Mouse (Mus musculus) gastrocnemius, adult 2 months (tissue): ENCODE measurements around the gene Cntn4. TPM values are rescaled to one million over a fixed set of nuclear protein-coding genes. Genes with fewer than 3 reads are reported as not detected.

ENCODE experiments used
- DNase-seq: peaks from one replicate; pipeline ENCODE4 v3.0.0; 2022
- H3K27ac ChIP-seq: fragments of 200-600 bp; 2 replicates; pipeline ENCODE4 v1.8.1; 2022; ENCODE audit warnings: mild to moderate bottlenecking
- H3K4me3 ChIP-seq: fragments of 200-600 bp; 2 replicates; pipeline ENCODE4 v1.8.1; 2022; ENCODE audit warnings: mild to moderate bottlenecking, moderate library complexity
- CTCF ChIP-seq: fragments of 200-600 bp; IDR thresholded peaks from 2 replicates; pipeline ENCODE4 v1.8.1; 2022; ENCODE audit warnings: antibody characterized with exemption, mild to moderate bottlenecking, moderate library complexity
- intact Hi-C: fragments of 180-260 bp; cut with DNase I; formaldehyde crosslinking; loops from one replicate; pipeline ENCODE4 v1.15.1; 2025
- total RNA-seq, 2 experiments: library from RNA; stranded (reverse); gene quantifications; 2 replicates each; pipeline ENCODE4 v1.2.3; 2021

Gene Cntn4
- total RNA-seq, 2 experiments from 2014 or later: not detected

DNA sequence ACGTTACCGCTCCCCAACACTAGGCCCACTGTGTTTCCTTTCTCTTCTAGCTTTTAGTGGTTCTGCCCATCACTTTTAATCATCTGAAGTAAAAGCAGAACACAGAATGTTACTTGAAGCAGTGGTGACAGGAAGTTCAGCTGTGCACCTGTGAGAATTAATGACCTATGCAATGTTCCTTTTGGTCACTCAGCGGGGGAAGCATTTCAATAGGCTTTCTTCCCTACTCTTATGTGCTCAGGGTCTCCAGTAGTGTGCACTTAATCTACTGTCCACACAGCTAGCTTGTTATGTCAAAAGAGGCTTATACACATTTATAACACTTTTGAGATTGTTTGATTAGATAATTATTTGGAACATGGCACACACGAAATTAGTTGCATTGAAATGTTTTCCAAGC is 215.4 kb downstream of the Cntn4 start:
- Histone ChIP-seq H3K4me3 (no peak overlapping the region), H3K27ac (no peak overlapping the region)
- DNase-seq: no peak
- intact Hi-C loops: no loop called here
- no peak for TF ChIP-seq CTCF

DNA sequence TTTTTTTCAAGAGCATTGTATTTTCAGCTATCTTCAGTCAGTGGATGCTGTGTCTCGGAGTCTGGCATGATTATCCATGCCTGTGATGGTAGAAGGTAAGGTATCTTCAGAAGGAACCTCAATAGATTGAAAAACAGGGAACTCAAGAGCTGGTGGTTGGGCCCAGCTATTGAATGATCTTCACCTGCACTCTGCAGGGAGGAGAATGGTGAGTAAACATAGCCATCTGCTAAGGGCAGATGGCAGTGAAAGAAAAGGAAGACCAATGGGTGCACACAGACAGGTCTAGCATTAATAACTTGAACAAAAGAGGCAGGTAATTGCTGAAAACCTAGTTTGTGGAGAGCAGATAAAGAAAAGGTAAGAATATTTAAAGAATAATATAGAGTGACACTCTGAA is 261.0 kb downstream of the Cntn4 start:
- DNase-seq: no peak
- no peak for TF ChIP-seq CTCF
- no peak overlapping the region for H3K4me3 ChIP-seq

DNA sequence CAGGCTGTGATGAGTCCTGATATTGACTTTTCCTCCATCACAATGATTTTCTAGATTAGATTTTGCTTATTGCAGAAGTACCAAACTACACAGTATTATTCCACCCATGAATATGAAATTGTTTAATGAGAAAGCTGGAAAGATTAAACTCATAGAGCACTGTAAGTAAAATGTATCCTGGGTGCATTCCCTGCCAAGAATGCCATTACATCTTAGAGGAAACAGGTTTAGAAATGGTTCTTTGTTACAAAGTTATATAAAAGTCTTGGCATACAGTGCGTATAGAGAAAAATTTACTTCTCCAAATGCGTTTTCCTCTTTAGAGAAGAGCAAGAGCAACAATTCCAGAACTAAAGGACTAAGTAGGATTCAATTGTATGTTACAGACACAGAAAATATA is 261.8 kb downstream of the Cntn4 start:
- intact Hi-C loops: no loop called here
- DNase-seq: no peak
- Histone ChIP-seq H3K4me3 (no peak overlapping the region), H3K27ac (no peak overlapping the region)
- no peak for TF ChIP-seq CTCF

More for the DNA sequence above, 261.0 kb downstream of the Cntn4 start:
- no peak overlapping the region for H3K27ac ChIP-seq
- intact Hi-C loops: no loop called here

DNA sequence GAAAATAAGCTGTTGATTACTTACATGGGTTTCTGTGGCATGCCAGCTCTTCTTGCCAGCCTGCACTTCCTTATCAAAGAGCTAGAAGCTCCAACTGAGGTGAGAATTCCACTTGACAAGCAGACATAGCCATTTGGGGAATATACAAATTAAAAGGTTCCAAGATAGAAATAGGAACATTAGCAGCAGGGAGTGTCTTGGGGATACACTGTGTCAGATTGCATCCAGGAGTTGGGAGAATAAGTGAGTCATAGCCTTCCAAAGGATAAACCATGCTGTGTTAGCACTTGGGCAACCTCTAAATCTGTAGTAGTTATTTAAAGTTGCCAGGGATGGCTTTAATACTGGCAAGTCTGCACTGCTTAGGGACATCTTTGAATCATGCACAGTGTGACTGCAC is 263.1 kb downstream of the Cntn4 start:
- no peak for DNase-seq
- H3K27ac ChIP-seq: no peak overlapping the region
- TF ChIP-seq CTCF: no peak
- H3K4me3 ChIP-seq: no peak overlapping the region
- intact Hi-C loops: no loop called here

DNA sequence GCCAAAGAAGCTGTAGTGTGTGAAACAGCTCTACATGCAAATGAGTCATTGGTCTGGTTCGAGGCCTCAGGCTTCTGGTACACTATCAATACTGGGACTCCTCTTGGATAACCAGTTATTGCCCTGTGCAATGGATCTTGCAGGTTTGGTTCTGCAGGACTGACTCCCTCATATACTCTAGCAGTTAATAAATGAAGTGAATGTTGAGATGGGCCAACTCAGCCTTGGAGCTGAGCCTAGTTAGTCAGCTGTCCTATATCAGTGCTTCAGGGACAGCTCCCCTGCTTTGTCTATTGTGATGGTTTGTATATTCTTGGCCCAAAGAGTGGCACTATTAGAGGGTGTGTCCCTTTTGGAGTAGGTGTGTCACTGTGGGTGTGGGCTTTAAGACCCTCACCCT is 314.0 kb downstream of the Cntn4 start:
- Histone ChIP-seq H3K4me3 (no peak overlapping the region), H3K27ac (no peak overlapping the region)
- no peak for DNase-seq
- TF ChIP-seq CTCF: no peak
- intact Hi-C loops: no loop called here

DNA sequence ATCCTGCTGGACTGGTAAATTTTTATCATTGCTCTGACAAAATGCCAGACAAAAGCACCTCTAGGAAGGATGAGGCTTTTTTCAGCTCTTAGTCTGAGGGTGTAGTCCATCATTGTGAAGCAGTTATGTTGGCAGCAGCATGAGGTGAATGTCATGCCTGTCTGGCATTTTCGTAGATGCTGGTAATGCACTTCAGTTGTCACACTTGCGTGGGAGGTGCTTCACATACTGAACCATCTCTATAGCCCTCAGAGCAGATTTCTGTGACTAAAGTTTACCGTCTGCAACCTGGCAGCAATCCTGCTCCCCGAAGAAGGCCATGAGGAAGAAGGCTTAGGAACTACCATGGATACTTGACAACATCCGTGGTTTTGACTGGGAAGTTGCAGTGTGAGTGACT is 335.6 kb downstream of the Cntn4 start:
- no peak for TF ChIP-seq CTCF
- Histone ChIP-seq H3K27ac (no peak overlapping the region), H3K4me3 (no peak overlapping the region)
- no peak for DNase-seq
- intact Hi-C loops: no loop called here

DNA sequence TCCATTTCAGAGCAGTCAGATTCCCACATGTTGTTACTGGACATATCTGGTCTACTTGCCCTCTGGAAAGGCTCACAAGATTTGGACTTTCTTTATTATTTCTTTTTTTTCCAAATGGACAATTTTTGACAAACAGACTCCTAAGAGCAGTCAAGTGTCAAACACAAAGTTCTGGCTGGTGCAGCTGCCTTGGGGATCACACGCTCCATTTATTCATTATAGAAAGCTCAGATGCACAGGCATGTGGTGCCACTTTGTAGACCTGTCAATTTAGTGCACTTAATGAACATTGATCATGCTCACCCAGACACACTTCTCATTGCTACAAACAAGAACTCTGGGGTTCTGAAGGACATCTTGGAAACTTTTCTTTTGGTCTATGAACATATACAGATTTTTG is 337.7 kb downstream of the Cntn4 start:
- Histone ChIP-seq H3K4me3 (no peak overlapping the region), H3K27ac (no peak overlapping the region)
- no peak for DNase-seq
- TF ChIP-seq CTCF: no peak
- intact Hi-C loops: no loop called here

DNA sequence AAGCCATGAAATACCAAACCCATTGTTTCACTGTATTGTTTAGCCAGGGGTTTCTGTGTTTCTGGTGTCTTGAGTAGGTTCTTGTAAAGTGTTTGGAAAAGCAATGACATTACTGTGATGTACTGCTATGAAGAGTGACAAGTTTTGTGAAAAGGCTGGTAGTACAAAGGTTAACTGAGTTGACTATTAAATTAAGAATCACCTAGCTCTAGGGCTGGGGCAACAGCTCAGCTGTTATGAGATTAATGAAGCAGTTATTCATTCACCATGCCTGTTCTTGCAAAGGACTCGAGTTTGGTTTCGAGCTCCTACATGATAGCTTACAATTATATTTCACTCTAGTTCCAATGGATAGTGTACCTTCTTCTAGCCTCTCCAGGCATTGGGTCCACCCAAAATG is 371.4 kb downstream of the Cntn4 start:
- intact Hi-C loops: no loop called here
- H3K4me3 ChIP-seq: no peak overlapping the region
- no peak overlapping the region for H3K27ac ChIP-seq
- TF ChIP-seq CTCF: no peak
- no peak for DNase-seq

DNA sequence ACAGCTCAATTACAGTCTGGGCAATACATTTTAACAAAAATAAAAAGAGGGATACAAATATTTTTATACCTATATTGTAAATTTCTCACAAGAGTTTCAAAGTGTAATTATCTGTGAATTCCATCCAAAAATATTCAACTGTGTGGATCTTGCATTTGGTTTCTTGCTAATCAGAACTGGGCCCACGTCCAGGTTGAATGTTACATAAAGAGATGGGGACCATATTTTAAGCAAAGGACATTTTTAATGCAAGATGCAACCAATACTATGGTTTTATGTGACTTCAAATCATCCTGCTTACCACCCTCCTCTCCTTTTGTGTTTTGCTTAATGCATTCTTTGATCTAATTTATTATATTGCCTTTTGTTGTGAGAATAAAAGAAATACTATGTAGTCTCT is 378.7 kb downstream of the Cntn4 start:
- H3K27ac ChIP-seq: no peak overlapping the region
- no peak overlapping the region for H3K4me3 ChIP-seq
- TF ChIP-seq CTCF: no peak
- intact Hi-C loops: no loop called here
- DNase-seq: no peak

DNA sequence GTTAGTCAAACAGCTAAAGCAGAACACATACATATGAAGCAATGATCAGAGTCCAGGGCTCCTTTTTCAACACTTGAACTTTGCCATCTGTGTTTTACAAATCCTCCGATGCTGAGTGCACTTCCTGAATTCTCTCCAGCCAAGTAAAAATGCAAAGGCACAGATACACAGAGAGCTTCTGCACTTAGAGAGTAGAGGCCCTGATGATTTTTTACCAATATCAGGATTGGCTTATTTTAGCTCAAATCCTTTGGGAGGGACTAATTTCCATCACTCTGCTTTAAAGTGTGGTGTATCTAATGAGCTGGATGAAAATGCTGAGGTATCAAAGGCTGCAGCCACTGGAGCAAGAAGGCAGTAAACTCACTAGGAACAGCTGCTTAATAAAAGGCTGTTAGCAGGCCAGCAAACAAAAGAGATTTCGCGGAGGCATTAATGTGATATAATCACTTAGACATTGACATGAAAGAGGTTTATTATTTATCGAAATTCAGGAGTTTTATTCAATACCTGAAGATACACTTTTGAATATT is 400.7 kb downstream of the Cntn4 start:
- intact Hi-C loops: no loop called here
- TF ChIP-seq CTCF: no peak
- H3K27ac ChIP-seq: no peak overlapping the region
- no peak for DNase-seq
- H3K4me3 ChIP-seq: no peak overlapping the region

DNA sequence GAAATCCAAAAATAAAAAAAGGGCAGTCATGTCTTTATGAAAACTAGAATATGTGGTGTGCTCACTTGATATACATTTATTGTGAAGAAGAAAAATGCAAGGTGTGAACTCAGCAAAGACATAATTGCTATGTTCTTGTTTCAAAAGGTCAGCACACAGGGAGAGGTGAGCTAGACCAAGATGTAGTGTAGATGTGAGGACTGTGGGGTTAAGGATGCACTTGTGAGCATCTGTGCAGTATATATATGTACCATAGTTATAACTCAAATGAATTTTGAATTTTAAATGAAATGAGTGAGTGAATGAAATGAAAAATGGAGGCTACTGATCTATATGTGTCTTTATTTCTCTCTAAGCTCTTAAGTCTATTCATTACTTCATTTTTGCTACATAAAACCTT is 401.2 kb downstream of the Cntn4 start:
- no peak for DNase-seq
- intact Hi-C loops: no loop called here
- no peak for TF ChIP-seq CTCF
- H3K4me3 ChIP-seq: no peak overlapping the region
- H3K27ac ChIP-seq: no peak overlapping the region

DNA sequence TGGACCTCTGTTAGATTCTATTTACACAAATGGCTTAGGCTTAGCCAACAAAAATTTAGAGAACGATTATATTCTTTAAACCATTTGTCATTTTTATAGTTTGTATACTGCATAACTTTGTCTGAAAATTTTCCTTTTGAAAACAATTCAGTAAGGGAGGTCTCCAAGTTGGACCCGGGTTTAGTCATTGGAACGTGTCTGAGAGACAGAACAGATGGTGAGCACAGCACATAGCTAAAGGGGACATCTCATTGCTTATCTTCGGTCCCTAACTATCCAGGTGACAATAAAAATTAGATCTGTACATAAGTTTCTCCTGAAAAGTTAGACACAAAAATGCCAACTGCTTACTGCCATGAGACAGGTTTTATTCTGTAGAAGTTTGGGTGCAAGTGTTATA is 420.4 kb downstream of the Cntn4 start:
- Histone ChIP-seq H3K27ac (no peak overlapping the region), H3K4me3 (no peak overlapping the region)
- no peak for DNase-seq
- intact Hi-C loops: no loop called here
- TF ChIP-seq CTCF: no peak

DNA sequence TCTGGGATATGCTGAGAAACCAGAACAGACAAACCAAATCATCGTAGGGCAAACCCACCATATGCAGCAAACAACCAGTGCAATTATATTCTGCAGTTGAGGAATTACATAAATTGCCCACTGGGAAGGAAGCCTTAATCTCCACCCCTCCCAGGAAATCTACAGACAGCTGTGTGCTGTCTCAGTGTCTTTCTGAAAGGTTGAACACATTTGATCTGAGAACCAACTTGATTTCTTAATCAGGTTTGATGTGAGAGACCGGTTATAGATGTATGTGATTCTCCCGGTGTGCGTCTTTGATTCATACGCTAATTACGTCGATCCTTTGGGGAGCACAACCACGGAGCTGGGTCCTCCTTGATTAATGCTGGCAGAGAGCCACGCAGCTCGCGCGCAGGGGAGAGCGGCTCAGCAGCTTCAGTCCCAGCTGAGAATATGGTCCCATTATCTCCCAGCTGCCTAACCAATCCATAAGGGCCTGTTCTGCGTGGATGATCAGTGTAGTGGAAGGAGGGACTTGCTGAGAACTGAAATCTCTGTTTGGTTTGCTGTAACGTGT is 441.1 kb downstream of the Cntn4 start:
- H3K4me3 ChIP-seq: peak overlapping the region; percentile 27
- H3K27ac ChIP-seq: no peak overlapping the region
- DNase-seq: peak; percentile 13
- intact Hi-C loops: no loop called here
- TF ChIP-seq CTCF: no peak

DNA sequence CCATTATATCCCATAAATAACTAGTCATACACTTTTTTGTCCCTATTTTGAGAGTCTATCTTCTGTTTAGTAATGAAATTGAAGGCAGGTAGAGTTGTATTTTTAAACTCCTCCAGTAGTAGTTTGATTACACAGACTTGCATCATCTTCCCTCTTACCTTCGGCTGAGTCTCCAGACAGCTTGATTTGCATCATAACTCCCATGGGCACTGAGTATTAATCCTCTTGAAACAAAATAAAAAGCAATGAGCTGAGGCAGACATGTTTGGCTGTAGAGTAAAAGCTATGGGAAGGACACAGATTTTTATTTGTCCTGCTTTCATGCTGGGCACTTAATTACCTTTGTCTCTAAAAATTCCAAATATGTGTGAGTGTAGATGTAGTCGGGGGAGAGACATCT is 476.1 kb downstream of the Cntn4 start:
- no peak for DNase-seq
- H3K27ac ChIP-seq: no peak overlapping the region
- intact Hi-C loops: no loop called here
- no peak overlapping the region for H3K4me3 ChIP-seq
- no peak for TF ChIP-seq CTCF

DNA sequence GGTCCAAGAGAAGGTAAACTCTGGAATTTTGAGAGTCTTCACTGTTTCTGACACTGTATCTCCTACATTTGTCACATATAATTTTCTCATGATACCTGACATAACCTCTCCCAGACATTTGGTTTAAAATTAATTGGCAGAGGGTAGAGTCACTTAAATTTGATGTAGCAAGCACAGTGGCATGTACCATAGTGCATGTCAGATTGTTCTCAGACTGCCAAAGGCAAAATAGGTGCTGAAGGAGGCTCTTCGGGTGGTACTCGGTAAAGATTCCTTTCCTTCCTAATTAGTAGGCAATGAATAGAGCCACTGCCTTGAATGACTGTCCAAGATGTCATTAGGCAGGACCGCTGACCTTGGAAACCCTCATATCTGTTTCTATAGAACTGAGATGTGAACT is 477.9 kb downstream of the Cntn4 start:
- no peak for TF ChIP-seq CTCF
- DNase-seq: no peak
- intact Hi-C loops: no loop called here
- H3K27ac ChIP-seq: no peak overlapping the region
- H3K4me3 ChIP-seq: no peak overlapping the region
